Mouse (Mus musculus): ENCODE measurements around the gene Wipf2. TPM values are rescaled to one million over a fixed set of nuclear protein-coding genes. Genes with fewer than 3 reads are reported as not detected.
"Not testable (repeated sequence)": the region's sequence is repeated elsewhere in the genome, so short reads cannot be mapped to it uniquely, and the experiment has no call there.

Wipf2 gene
- polyA plus RNA-seq, 1 experiment from 2014 or later = 3.9 TPM

DNA sequence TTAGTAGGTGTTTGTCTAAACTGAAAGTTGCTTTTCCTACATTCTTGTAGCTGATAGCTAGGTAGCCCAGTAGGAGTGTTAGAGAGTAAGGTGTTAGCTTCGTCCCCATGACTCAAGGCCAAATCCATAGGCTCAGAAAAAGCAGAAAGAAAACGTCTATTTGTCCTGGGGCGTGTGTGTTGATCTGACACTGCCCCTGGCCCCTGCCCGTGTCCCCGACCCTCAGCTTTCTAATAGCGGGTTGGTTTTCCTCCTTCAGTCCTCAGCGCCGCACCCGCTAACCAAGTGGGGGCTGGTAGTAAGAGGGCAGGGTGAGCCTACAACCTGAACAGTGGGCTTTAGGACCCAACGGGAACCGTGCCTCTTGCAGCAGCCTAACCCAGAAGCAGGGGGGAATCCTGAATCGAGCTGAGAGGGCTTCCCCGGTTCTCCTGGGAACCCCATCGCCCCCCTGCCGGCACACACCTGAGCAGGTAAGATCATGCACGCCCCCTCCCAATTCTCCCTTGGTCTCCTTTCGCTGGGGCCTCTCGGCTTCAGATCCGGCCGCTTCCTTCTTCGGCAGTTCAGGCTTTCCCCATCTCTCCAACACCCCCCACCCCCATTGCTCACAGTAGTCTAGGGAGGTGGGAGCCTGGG lies 64.1 kb downstream of the Wipf2 start, which contains the start of gene Rara:
Gene Rara, plus strand, starts transcription at position 381 of the 639 bp plus-strand sequence.
- H3K9ac ChIP-seq (replicated peaks) = peak within 1 kb of the TSS; percentile 83
- H3K36me3 ChIP-seq = no peaks in the 10 kb centered on the region
- H3K9me3 ChIP-seq (replicated peaks) = no peaks in the 10 kb centered on the region
- H3K4me2 ChIP-seq = peak within 1 kb of the TSS; percentile 81
- peaks cover 96% of the 10 kb centered on the region for H3K4me1 ChIP-seq
- 8% methylated on average over 21 of the region's 21 CpGs for WGBS
- H3K27me3 ChIP-seq (replicated peaks) = no peaks in the 10 kb centered on the region
- H3K27ac ChIP-seq (replicated peaks) = peak within 1 kb of the TSS; percentile 48
- H3K4me3 ChIP-seq (replicated peaks) = peak within 1 kb of the TSS; percentile 68
- ATAC-seq (ENCODE audit: low FRiP score) = no peak

DNA sequence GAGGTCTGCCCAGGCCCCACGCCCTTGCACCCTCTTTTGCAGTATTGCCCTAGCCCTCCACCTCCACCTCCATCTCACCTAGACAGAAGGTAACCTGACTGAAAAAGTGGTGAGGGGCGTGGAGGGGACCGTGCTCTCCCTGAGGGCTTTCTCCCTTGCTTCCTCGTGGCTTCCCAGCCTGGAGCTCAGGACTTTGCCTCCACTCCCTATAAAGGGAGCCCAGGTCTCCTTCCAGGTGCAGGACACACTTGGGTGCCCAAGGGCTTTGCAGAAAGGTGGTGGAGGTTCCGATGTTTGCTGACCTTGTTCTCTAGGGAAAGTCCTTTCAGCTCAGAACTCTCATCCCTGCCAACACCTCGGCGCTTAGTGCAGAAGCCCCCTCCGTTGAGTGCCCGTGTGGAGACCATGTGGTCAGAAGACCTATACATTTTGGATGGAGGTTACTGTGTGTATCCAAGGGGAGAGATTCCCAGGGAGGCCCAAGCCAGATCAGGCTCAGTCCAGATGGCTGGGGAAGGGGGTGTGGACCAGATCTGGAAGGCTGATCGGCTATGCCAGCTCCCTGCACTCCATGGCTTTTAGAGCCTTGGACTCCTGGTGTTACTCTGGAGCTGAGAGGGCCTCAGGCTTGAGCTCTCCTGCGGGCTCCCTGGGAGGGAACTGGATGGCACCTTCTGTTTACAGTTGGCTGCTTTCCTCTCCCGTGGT lies 64.9 kb downstream of the Wipf2 start:
- Histone ChIP-seq H3K4me3 (replicated peaks) (peak overlapping the region; percentile 68), H3K9me3 (replicated peaks) (no peaks in the 10 kb centered on the region), H3K27me3 (replicated peaks) (no peaks in the 10 kb centered on the region), H3K27ac (replicated peaks) (peak overlapping the region; percentile 48; the same call in 1 of the 2 replicates), H3K9ac (replicated peaks) (peak overlapping the region; percentile 83), H3K4me2 (peak overlapping the region; percentile 81), H3K4me1 (peaks cover 96% of the 10 kb centered on the region), H3K36me3 (no peaks in the 10 kb centered on the region)
- ATAC-seq (ENCODE audit: low FRiP score) = no peak
- WGBS = 7% methylated on average over 12 of the region's 12 CpGs

DNA sequence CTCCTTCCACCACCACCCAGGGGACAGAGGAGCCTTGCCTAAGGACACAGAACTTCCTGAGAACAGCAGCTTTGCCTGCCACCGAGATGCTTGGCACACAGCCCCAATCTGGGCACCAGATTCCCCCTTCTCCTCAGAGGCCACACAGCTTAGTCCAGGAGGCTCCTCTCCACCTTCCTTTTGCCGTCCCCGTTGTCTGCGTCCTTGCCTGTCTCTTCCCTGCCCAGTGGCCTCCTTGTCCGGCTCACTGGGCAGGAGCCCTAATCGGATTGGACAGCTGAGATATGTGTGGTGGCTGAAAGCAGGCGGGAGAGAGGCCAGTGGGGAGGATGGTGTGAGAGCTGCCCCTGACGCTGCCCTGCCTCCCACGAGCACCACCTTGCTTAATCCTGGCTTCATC lies 66.1 kb downstream of the Wipf2 start:
- no peaks in the 10 kb centered on the region for H3K27me3 ChIP-seq (replicated peaks)
- peak overlapping the region; percentile 68 for H3K4me3 ChIP-seq (replicated peaks)
- H3K9me3 ChIP-seq (replicated peaks) = no peaks in the 10 kb centered on the region
- 11% methylated on average over 9 of the region's 9 CpGs for WGBS
- H3K4me2 ChIP-seq = peak overlapping the region; percentile 81
- H3K4me1 ChIP-seq = peaks cover 90% of the 10 kb centered on the region
- H3K36me3 ChIP-seq = no peaks in the 10 kb centered on the region
- peak overlapping the region; percentile 54 for H3K27ac ChIP-seq (replicated peaks)
- no peak for ATAC-seq (ENCODE audit: low FRiP score)
- H3K9ac ChIP-seq (replicated peaks) = peak overlapping the region; percentile 83

DNA sequence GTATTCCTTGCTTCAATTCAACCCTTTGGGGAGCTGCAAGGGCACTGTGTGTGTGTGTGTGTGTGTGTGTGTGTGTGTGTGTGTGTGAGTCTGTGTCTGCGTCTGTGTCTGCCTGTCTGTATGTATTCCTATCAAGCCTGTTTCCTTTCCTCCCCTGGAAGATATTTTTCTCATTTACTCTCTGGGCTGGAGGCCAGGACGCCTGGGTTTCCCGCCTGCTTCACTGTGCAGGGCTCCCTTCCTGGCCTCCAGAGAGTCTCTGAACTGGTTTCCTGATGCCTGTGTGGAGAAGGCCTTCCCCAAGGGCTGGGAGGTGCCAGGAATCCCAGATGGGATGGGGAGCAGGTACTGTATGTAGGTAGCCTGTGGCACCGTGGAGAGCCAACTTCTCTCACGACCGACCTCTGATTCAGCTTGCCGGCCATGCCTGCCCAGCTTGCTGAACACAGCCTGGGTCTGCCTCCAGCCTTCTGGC lies 66.7 kb downstream of the Wipf2 start:
- H3K4me2 ChIP-seq = peak overlapping the region; percentile 81
- peaks cover 83% of the 10 kb centered on the region for H3K4me1 ChIP-seq
- no peaks in the 10 kb centered on the region for H3K27me3 ChIP-seq (replicated peaks)
- H3K9ac ChIP-seq (replicated peaks) = peak overlapping the region; percentile 34; the same call in 1 of the 2 replicates
- no peaks in the 10 kb centered on the region for H3K9me3 ChIP-seq (replicated peaks)
- H3K4me3 ChIP-seq (replicated peaks) = no peak overlapping the region; the same call in 1 of the 2 replicates
- H3K36me3 ChIP-seq = no peaks in the 10 kb centered on the region
- WGBS = 46% methylated on average over 7 of the region's 7 CpGs
- peak overlapping the region; percentile 63 for H3K27ac ChIP-seq (replicated peaks)
- no peak for ATAC-seq (ENCODE audit: low FRiP score)

DNA sequence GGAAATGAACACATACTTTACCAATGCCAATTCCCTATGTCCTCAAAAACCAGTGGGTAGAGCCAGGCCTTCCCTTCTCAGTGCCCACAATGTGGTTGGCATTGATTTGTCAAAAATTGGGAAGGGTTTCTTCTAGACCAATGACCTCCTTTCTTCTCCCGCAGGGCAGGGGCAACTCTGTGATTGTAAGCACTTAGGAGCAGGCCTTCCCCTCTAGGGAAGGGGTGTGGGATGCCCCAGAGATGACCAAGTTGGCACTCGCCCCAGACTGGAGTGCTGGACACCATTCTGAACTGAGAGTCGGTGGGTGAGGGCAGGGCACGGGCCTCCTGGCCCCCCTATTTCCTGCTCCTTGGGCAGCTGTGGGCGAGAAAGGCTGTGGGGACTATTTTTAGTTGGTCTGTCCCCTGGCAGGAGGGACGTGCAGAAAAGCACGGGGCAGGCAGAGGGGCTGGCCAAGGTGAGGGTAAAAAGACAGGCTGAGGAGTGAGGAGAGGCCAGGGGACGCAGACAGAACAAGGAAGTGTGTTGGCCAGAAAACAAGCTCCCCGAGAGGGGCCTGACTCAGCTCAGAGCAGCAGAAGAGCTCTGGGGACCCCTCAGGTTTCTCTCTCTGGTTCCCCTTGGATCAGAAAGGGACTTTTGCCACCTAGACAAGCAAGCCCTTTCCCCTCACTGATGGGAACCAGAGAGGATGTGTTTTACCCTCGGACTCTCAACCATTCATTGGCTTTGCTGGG lies 67.5 kb downstream of the Wipf2 start:
- ATAC-seq (ENCODE audit: low FRiP score) = no peak
- H3K36me3 ChIP-seq = no peaks in the 10 kb centered on the region
- H3K9me3 ChIP-seq (replicated peaks) = no peaks in the 10 kb centered on the region
- H3K4me2 ChIP-seq = peak overlapping the region; percentile 81
- peaks cover 78% of the 10 kb centered on the region for H3K4me1 ChIP-seq
- H3K9ac ChIP-seq (replicated peaks) = peak overlapping the region; percentile 14; the same call in 1 of the 2 replicates
- H3K27ac ChIP-seq (replicated peaks) = peak overlapping the region; percentile 75
- WGBS = 38% methylated on average over 10 of the region's 10 CpGs
- H3K27me3 ChIP-seq (replicated peaks) = no peaks in the 10 kb centered on the region
- no peak overlapping the region for H3K4me3 ChIP-seq (replicated peaks)

DNA sequence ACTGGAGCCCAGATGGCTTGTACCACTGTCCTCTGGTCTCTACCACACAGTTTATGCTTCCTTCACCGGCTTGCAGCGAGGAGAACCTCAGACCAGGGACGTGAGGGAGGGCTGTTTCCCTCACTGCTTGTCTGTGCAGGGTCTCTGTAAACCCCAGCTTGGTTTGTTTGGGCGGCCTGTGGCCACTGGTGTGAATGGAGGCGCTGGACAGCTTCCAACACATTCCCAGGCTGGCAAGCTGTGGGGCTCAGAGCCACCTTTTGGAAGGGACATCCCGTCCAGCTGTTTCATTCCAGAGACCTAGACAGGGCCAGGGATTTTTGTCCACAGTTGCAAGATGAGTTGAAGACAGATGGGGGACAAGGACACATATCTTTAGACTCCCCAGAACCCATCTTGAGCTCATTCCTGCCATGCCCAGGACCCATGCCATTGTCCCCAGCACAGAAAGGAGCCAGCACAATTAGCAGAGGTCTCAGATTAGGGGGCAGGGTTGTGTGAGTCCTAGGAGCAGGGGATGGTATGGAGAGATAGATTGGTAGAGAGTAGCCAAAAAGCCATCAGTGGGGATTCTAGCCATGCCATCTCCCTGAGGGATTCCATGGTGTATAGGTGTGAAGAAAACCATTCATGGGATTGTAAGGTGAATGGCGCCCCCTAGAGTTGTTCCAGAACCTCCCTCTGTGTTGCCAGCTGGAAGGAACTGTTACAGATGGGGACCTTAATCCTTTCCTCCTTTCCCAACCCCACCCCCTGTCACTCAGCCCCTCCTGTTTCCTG lies 68.3 kb downstream of the Wipf2 start:
- no peak for ATAC-seq (ENCODE audit: low FRiP score)
- no peak overlapping the region for H3K4me3 ChIP-seq (replicated peaks)
- H3K27ac ChIP-seq (replicated peaks) = peak overlapping the region; percentile 75
- no peaks in the 10 kb centered on the region for H3K36me3 ChIP-seq
- WGBS = 24% methylated on average over 7 of the region's 7 CpGs
- H3K27me3 ChIP-seq (replicated peaks) = no peaks in the 10 kb centered on the region
- H3K9ac ChIP-seq (replicated peaks) = peak overlapping the region; percentile 14; the same call in 1 of the 2 replicates
- no peaks in the 10 kb centered on the region for H3K9me3 ChIP-seq (replicated peaks)
- H3K4me1 ChIP-seq = peaks cover 78% of the 10 kb centered on the region
- H3K4me2 ChIP-seq = peak overlapping the region; percentile 17; the same call in 1 of the 2 replicates

DNA sequence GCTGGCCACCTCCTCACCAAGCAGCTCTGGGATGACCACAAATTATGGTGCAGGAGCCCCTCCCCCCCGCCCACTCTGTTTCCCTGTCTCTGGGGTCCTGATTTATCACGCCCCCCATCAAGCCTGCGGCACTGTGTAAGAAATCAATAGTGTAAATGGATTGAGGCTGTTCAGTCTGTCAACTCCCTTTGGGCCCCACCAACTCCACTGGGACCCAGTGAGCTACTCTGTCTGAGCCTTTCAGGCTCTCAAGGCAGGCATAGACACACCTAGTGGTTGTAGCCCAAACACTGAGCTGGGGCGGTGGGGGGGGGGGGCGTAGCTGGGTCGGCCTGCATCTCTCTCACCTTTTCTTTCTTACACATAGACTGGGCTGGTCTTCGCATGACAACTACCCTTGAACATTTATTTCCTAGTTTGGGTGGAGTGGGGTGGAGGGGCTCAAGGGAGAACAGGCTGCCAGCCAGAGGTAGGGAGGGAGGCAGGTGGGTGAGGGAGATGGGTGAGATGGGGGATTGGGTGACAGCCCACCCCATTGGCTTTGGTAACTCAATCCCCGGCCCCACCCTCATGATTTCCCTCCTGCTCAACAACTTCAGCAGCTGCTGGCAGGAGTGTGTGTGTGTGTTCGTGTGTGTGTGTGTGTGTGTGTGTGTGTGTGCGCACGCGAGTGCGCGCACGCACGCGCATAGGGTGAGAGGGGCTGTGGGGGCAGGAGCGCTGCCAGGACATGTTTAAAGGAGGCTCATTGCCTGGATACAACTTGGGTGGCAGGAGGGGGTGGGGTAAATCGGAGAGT lies 69.1 kb downstream of the Wipf2 start:
- Histone ChIP-seq H3K36me3 (no peaks in the 10 kb centered on the region), H3K4me2 (peak overlapping the region; percentile 19), H3K9ac (replicated peaks) (no peak overlapping the region), H3K27me3 (replicated peaks) (no peaks in the 10 kb centered on the region), H3K4me1 (peaks cover 80% of the 10 kb centered on the region), H3K27ac (replicated peaks) (peak overlapping the region; percentile 75; the same call in 1 of the 2 replicates), H3K4me3 (replicated peaks) (no peak overlapping the region), H3K9me3 (replicated peaks) (no peaks in the 10 kb centered on the region)
- 12% methylated on average over 19 of the region's 19 CpGs for whole genome bisulfite sequencing
- no peak for ATAC-seq (ENCODE audit: low FRiP score)

DNA sequence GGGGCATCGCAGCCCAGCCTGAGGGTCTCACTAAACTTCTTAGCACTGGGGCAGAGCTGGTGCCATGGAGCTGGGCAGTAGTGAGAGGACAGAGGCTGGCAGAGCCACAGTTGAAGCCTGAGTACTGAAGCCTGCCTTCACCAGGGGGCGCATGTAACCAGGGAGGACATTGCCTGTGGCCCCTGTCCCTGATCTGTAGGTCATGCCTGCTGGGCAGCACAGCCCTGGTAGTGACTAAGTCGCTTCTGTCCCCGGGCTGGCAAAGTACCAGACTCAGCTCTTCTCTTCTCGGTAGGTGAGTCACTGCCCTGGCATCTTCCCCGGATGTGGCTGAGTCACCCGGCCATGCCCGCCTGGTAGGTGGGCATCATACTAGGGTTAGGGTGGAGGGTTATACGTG lies 69.7 kb downstream of the Wipf2 start:
- H3K9ac ChIP-seq (replicated peaks) = no peak overlapping the region

DNA sequence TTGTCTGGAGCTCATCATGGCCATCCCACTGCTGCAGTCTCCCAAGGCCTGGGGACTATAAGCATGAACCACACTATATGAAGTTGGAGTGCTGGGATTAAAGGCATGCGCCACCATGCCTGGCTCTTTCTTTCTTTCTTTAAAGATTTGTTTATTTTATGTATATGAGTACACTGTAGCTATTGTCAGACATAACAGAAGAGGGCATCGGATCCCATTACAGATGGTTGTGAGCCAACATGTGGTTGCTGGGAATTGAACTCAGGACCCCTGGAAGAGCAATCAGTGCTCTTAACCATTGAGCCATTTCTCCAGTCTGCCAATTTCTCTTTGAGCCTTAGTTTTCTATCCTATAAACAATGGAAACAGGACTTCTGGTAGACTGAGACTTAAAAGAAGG lies 70.4 kb downstream of the Wipf2 start:
- ATAC-seq (ENCODE audit: low FRiP score); H3K36me3 ChIP-seq: not testable (repeated sequence)

More for the DNA sequence above, 69.7 kb downstream of the Wipf2 start:
- 34% methylated on average over 9 of the region's 9 CpGs for WGBS
- Histone ChIP-seq H3K4me3 (replicated peaks) (no peak overlapping the region), H3K36me3 (no peaks in the 10 kb centered on the region), H3K4me1 (peaks cover 80% of the 10 kb centered on the region), H3K4me2 (peak overlapping the region; percentile 19), H3K9me3 (replicated peaks) (no peaks in the 10 kb centered on the region), H3K27me3 (replicated peaks) (no peaks in the 10 kb centered on the region), H3K27ac (replicated peaks) (no peak overlapping the region)
- ATAC-seq (ENCODE audit: low FRiP score) = no peak

DNA sequence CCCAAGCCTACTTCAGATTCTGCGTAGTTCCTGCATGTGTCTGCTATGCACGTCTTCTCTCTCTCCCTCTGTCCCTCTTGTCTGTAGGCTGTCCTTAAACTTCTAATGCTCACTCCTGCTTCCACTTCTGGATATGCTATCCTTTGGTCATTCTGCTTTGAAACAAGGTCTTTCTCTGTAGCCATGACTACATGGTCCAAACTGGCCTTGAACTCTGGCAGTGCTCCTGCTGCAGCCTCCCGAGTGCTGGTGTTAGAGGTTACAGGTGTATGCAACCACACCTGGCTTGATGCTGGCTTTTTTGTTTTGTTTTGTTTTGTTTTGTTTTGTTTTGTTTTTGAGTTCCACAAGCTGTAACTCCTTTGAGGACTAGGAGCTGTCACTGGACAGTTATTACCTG lies 70.9 kb downstream of the Wipf2 start:
- peaks cover 80% of the 10 kb centered on the region for H3K4me1 ChIP-seq

More for the DNA sequence above, 70.4 kb downstream of the Wipf2 start:
- H3K9me3 ChIP-seq (replicated peaks); H3K4me2 ChIP-seq; H3K9ac ChIP-seq (replicated peaks); H3K4me3 ChIP-seq (replicated peaks); H3K27me3 ChIP-seq (replicated peaks); H3K27ac ChIP-seq (replicated peaks): not testable (repeated sequence)
- 85% methylated on average over 2 of the region's 2 CpGs for WGBS
- H3K4me1 ChIP-seq = peaks cover 80% of the 10 kb centered on the region

More for the DNA sequence above, 70.9 kb downstream of the Wipf2 start:
- Histone ChIP-seq H3K4me2 (no peak overlapping the region), H3K9ac (replicated peaks) (no peak overlapping the region), H3K9me3 (replicated peaks) (no peaks in the 10 kb centered on the region), H3K4me3 (replicated peaks) (no peak overlapping the region), H3K36me3 (no peaks in the 10 kb centered on the region), H3K27me3 (replicated peaks) (no peaks in the 10 kb centered on the region), H3K27ac (replicated peaks) (no peak overlapping the region)
- WGBS = 85% methylated on average over 3 of the region's 3 CpGs
- no peak for ATAC-seq (ENCODE audit: low FRiP score)

All from neural tube, embryonic 15.5 days (tissue).